Mouse (Mus musculus) lung, adult 2 months (tissue): ENCODE results near the gene Ccdc77.

Experiments
- CTCF ChIP-seq: fragments of 200-500 bp; IDR thresholded peaks from 2 replicates; pipeline ENCODE4 v1.5.1; 2011; ENCODE audit warnings: mild to moderate bottlenecking, low read length, control low read depth; ENCODE audit not compliant: insufficient read depth
- POLR2A ChIP-seq: fragments of 200-500 bp; IDR thresholded peaks from 2 replicates; pipeline ENCODE4 v1.6.1; 2011; ENCODE audit warnings: low read depth, mild to moderate bottlenecking, control low read depth, low read length, borderline replicate concordance; ENCODE audit errors: extremely low read depth

DNA sequence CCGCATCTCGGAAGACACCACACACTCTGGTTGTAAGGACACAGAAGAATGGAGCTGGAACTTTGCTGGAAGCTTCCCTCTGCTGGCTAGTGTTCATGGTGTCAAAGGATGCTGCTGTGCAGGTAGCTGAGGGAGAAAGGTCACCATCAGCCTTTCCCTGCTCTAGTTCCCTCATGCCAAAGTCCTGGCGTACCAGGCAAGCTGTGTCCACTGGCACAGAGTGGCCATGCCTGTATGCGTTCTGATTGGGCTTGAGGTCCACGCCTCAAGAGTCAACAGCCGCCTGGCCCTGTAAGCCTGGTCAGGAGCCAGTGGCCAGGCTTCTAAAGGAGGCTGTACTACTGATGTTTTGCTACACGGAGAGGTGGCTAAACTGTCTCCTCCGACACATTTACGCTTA lies 54.8 kb downstream of the Ccdc77 start:
- TF ChIP-seq CTCF (no peak), POLR2A (no peak)
